Mouse (Mus musculus) frontal cortex, postnatal 36 days (tissue): ENCODE measurements at regions not wholly inside any gene's neighbourhood (a gene's known extent, or its start where the extent isn't known, plus 50 kb on each side); places are given as distances from the start of the nearest gene placed in this dataset.

ENCODE experiments used
- DNase-seq, 2 experiments: peaks; one replicate each; pipeline ENCODE4 v3.0.0; 2022; ENCODE audit warnings: low spot score in 2 of 2

DNA sequence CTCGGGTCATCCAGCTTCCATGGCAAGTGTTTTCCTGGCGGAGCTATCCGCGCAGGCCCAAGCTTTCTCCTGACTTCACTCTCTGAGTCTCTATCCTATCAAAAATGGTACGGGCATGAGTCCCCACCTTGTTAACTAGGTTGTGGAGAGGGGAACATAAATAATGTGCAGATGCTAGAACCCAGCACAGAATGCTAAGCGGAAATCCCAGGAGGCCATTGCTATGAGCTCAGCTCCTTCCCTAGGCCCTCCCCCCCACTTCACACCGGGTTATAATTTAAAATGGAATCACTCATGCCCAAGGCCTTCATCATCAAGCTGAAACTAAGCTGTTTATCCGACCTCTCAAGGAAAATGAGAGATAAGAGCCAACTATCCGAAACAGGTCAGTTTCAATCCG is 60.4 kb upstream of the Cd83 start:
- no peak for DNase-seq

DNA sequence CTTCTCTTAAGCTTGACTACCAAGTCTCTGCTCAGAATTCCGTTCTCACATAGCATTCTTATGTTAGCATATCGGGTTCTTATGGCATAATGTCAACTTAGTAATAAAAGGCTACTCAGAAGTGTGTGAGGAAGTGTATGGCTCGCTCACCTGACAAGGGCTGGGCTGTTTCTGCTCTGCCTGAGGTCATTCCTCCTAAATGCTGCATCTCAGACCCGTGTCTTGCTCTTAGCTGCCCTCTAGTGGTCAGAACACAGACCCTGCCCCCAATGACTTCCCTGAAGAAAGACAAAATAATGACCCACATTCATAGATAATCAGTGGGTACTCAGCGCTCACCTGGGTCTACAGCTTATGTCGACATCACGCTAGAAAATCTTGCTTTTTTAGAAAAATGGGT is 58.9 kb upstream of the Cd83 start:
- DNase-seq, result peak; percentile 47 to 52

GRCm38 (mm10) chr13:43726895-43727341 is 57.7 kb upstream of the Cd83 start:
- no peak for DNase-seq

- DNase-seq, result peak in 1 of 2 experiments; percentile 22
Measured at GRCm38 (mm10) chr13:43729617-43730016, 55.0 kb upstream of the Cd83 start.

GRCm38 (mm10) chr13:43733061-43733460 is 51.5 kb upstream of the Cd83 start:
- DNase-seq, result no peak

GRCm38 (mm10) chr13:43734641-43735040 is 49.9 kb upstream of the Cd83 start:
- no peak for DNase-seq
